Comparison of ENCODE assay signal across 11 mouse cellular contexts in the genomic region with DNA sequence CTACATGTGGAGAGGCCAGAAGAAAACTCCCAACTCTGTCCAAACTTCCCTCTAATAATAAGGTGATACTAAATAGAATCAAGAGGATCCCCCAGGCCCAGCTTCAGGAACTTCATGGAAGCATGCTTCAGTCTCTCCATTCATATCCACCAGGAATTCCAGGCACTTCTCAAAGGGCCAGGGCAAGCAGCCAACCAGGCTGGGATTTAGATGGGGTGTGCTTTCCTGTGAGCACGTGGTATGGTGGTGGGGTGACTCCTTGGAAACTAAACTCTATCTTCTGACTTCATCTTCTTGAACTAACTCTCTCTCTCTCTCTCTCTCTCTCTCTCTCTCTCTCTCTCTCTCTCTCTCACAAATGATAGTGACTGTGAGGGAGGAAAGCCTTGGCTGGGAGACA.
DNase-seq lines count a peak whose midpoint lies in the region; ATAC-seq lines count a peak whose summit lies in the region.
"Had no signal": no experiment of that assay in that cellular context is flagged by ENCODE, and none has a peak within 500 bp of the region (broad histone marks: within the 10 kb centered on the region; RNA-seq: fewer than 3 reads in every experiment).

No protein-coding gene starts in this region.

- H3K27me3 ChIP-seq in forebrain, embryonic 15.5 days = no peaks in the 10 kb centered on the region
- H3K27me3 ChIP-seq: limb, embryonic 12.5 days; midbrain, embryonic 12.5 days; stomach, embryonic 15.5 days had no signal

- no peak for ATAC-seq in forebrain, embryonic 15.5 days (replicated peaks)

- no peak overlapping the region for H3K27ac ChIP-seq in forebrain, embryonic 15.5 days (replicated peaks)
- H3K27ac ChIP-seq: limb, embryonic 12.5 days; midbrain, embryonic 12.5 days; stomach, embryonic 15.5 days had no signal

- H3K9me3 ChIP-seq in forebrain, embryonic 15.5 days = no peaks in the 10 kb centered on the region
- H3K9me3 ChIP-seq: limb, embryonic 12.5 days; midbrain, embryonic 12.5 days; stomach, embryonic 15.5 days had no signal

- H3K4me1 ChIP-seq in forebrain, embryonic 15.5 days = peaks cover 59% of the 10 kb centered on the region

- H3K4me2 ChIP-seq in forebrain, embryonic 15.5 days (replicated peaks) = no peak overlapping the region
- H3K4me2 ChIP-seq: limb, embryonic 12.5 days; midbrain, embryonic 12.5 days; stomach, embryonic 15.5 days had no signal

- no peak overlapping the region for H3K4me3 ChIP-seq in forebrain, embryonic 15.5 days
- H3K4me3 ChIP-seq: limb, embryonic 12.5 days; midbrain, embryonic 12.5 days; stomach, embryonic 15.5 days had no signal

- H3K9ac ChIP-seq in forebrain, embryonic 15.5 days (replicated peaks) = no peak overlapping the region
- H3K9ac ChIP-seq: limb, embryonic 12.5 days; midbrain, embryonic 12.5 days; stomach, embryonic 15.5 days had no signal

- DNase-seq in adrenal gland, adult 2 months = peak; percentile 57
- no peak for DNase-seq in adrenal gland, postnatal 4 days (ENCODE audit: low spot score in 2 of 2)
- peak; percentile 68 for DNase-seq in testis, postnatal 10 days (ENCODE audit: low spot score)
- DNase-seq in testis, postnatal 14 days (ENCODE audit: low spot score) = no peak
- DNase-seq in kidney, adult 9 months = peak; percentile 70
- DNase-seq in lung, postnatal 36 days = peak; percentile 87
- DNase-seq in layer of hippocampus, adult 11-12 months (ENCODE audit: low spot score) = no peak

- 14% methylated on average over 1 of the region's 1 CpGs for WGBS in forebrain, embryonic 15.5 days

- no peaks in the 10 kb centered on the region for H3K36me3 ChIP-seq in forebrain, embryonic 15.5 days
- H3K36me3 ChIP-seq: midbrain, embryonic 12.5 days; stomach, embryonic 15.5 days had no signal

Comparison
In these comparisons a context has a peak if more than half of its experiments do, and no peak if none do; other contexts are left out.
1. DNase-seq: peak in adrenal gland, adult 2 months (single experiment), testis, postnatal 10 days (single experiment), kidney, adult 9 months (single experiment) and lung, postnatal 36 days (single experiment); none in adrenal gland, postnatal 4 days (0 of 2), testis, postnatal 14 days (single experiment) and layer of hippocampus, adult 11-12 months (single experiment).